18 mouse cellular contexts compared by ENCODE assay signal in the genomic region with DNA sequence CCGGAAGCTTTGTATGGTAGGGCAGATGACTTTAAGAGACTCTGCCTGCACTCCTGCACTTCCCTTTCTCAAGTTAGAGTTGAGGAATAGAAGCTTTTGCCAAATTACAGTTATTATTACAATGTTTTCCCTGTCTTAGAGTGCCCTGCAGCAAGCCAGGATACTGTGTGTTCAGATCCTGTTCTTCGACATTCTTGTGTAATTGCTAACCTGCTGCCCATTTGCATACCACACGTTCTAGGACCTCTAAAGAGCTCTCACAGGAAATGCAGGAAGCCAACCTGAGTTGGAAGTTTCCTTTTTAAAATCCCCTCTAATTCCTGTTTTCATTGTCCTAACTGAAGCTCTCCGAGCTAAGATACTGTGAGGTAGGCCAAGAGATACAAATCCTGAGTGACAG. TPM values are rescaled to one million over a fixed set of nuclear protein-coding genes. Genes with fewer than 3 reads are reported as not detected.
DNase-seq lines count a peak whose midpoint lies in the region; ATAC-seq and TF ChIP-seq lines count a peak whose summit lies in the region.
"Had no signal": no experiment of that assay in that cellular context is flagged by ENCODE, and none has a peak within 500 bp of the region (broad histone marks: within the 10 kb centered on the region; RNA-seq: fewer than 3 reads in every experiment).

No protein-coding gene starts in this region.

- ATAC-seq in kidney, embryonic 16.5 days (ENCODE audit: low FRiP score, low TSS enrichment): no peak
- peak; percentile 85 for ATAC-seq in lung, embryonic 16.5 days (ENCODE audit: low read depth)
- no peak for ATAC-seq in stomach, postnatal 0 days (ENCODE audit: low FRiP score, low TSS enrichment)
- no peak for ATAC-seq in liver, embryonic 12.5 days
- ATAC-seq in heart, embryonic 11.5 days (replicated peaks; ENCODE audit: insufficient number of reproducible peaks, low FRiP score, low TSS enrichment): no peak
- ATAC-seq: forebrain, embryonic 16.5 days; inflammation-experienced regulatory T-cells, adult 6 months had no signal

- no peaks in the 10 kb centered on the region for H3K9me3 ChIP-seq in kidney, embryonic 16.5 days (ENCODE audit: low read length)
- H3K9me3 ChIP-seq in lung, embryonic 16.5 days (ENCODE audit: control insufficient read depth, low read length): no peaks in the 10 kb centered on the region
- H3K9me3 ChIP-seq in stomach, postnatal 0 days (ENCODE audit: control insufficient read depth, low read length): no peaks in the 10 kb centered on the region
- H3K9me3 ChIP-seq in liver, embryonic 12.5 days (replicated peaks): no peaks in the 10 kb centered on the region
- no peaks in the 10 kb centered on the region for H3K9me3 ChIP-seq in heart, embryonic 11.5 days (replicated peaks; ENCODE audit: control insufficient read depth, low read length)
- H3K9me3 ChIP-seq: G1E; liver, embryonic 13.5 days; stomach, embryonic 15.5 days had no signal

- peak overlapping the region; percentile 48; the same call in 1 of the 2 replicates for H3K27ac ChIP-seq in kidney, embryonic 16.5 days (ENCODE audit: low read length)
- H3K27ac ChIP-seq in lung, embryonic 16.5 days (ENCODE audit: low read length): peak overlapping the region; percentile 74
- H3K27ac ChIP-seq in stomach, postnatal 0 days (replicated peaks): peak overlapping the region; percentile 56; the same call in 1 of the 2 replicates
- H3K27ac ChIP-seq in liver, embryonic 12.5 days: no peak overlapping the region
- H3K27ac ChIP-seq in heart, embryonic 11.5 days (ENCODE audit: low read depth, low read length): no peak overlapping the region
- H3K27ac ChIP-seq: liver, embryonic 13.5 days; stomach, embryonic 15.5 days had no signal

- DNase-seq in urinary bladder, postnatal 14 days (ENCODE audit: low spot score): peak; percentile 18
- DNase-seq in urinary bladder, postnatal 36 days (ENCODE audit: low spot score in 2 of 2): no peak
- DNase-seq in stomach, postnatal 0 days (ENCODE audit: low spot score): no peak
- no peak for DNase-seq in frontal cortex, adult 2 months (ENCODE audit: extremely low spot score in 1 of 2, low spot score in 1 of 2)
- DNase-seq: adrenal gland, adult 2 months; cerebellum, adult 9-10 months; liver, embryonic 13.5 days; thymus, postnatal 14 days had no signal

- H3K36me3 ChIP-seq in kidney, embryonic 16.5 days (ENCODE audit: insufficient read depth, low read length): no peaks in the 10 kb centered on the region
- no peaks in the 10 kb centered on the region for H3K36me3 ChIP-seq in lung, embryonic 16.5 days (ENCODE audit: control insufficient read depth, insufficient read depth, low read length)
- no peaks in the 10 kb centered on the region for H3K36me3 ChIP-seq in stomach, postnatal 0 days (ENCODE audit: control insufficient read depth, insufficient read depth, low read length)
- H3K36me3 ChIP-seq in liver, embryonic 12.5 days: no peaks in the 10 kb centered on the region
- no peaks in the 10 kb centered on the region for H3K36me3 ChIP-seq in heart, embryonic 11.5 days (ENCODE audit: control insufficient read depth, insufficient read depth, low read length)
- H3K36me3 ChIP-seq: G1E; liver, embryonic 13.5 days; stomach, embryonic 15.5 days had no signal

- no peak for TF ChIP-seq CTCF in stomach, postnatal 0 days (IDR thresholded peaks at IDR 0.05; ENCODE audit: low read depth)

- H3K9ac ChIP-seq in kidney, embryonic 16.5 days (replicated peaks; ENCODE audit: low read length): no peak overlapping the region
- no peak overlapping the region for H3K9ac ChIP-seq in lung, embryonic 16.5 days (ENCODE audit: low read length)
- no peak overlapping the region for H3K9ac ChIP-seq in stomach, postnatal 0 days (ENCODE audit: low read length)
- no peak overlapping the region for H3K9ac ChIP-seq in liver, embryonic 12.5 days
- H3K9ac ChIP-seq in heart, embryonic 11.5 days (ENCODE audit: low read depth, low read length): no peak overlapping the region
- H3K9ac ChIP-seq: liver, embryonic 13.5 days; stomach, embryonic 15.5 days had no signal

- 46% methylated on average over 4 of the region's 4 CpGs for WGBS in kidney, embryonic 16.5 days
- WGBS in lung, embryonic 16.5 days: 33% methylated on average over 4 of the region's 4 CpGs
- 39% methylated on average over 4 of the region's 4 CpGs for WGBS in stomach, postnatal 0 days
- WGBS in liver, embryonic 12.5 days (ENCODE audit: insufficient replicate concordance): 41% methylated on average over 4 of the region's 4 CpGs
- 48% methylated on average over 4 of the region's 4 CpGs for WGBS in heart, embryonic 11.5 days (ENCODE audit: insufficient replicate concordance)

- TF ChIP-seq EP300 in stomach, postnatal 0 days (optimal IDR thresholded peaks at IDR 0.05): no peak

- no peaks in the 10 kb centered on the region for H3K4me1 ChIP-seq in kidney, embryonic 16.5 days (ENCODE audit: insufficient read depth, low read length)
- H3K4me1 ChIP-seq in lung, embryonic 16.5 days (replicated peaks; ENCODE audit: control insufficient read depth, insufficient read depth, low read length): no peaks in the 10 kb centered on the region
- no peaks in the 10 kb centered on the region for H3K4me1 ChIP-seq in stomach, postnatal 0 days (replicated peaks; ENCODE audit: control insufficient read depth, insufficient read depth)
- peaks cover 38% of the 10 kb centered on the region for H3K4me1 ChIP-seq in liver, embryonic 12.5 days
- no peaks in the 10 kb centered on the region for H3K4me1 ChIP-seq in heart, embryonic 11.5 days (ENCODE audit: control insufficient read depth, insufficient read depth, low read length)
- H3K4me1 ChIP-seq: stomach, embryonic 15.5 days had no signal

- no peak overlapping the region for H3K4me3 ChIP-seq in kidney, embryonic 16.5 days (ENCODE audit: low read length)
- H3K4me3 ChIP-seq in lung, embryonic 16.5 days (ENCODE audit: low read length): no peak overlapping the region
- no peak overlapping the region for H3K4me3 ChIP-seq in stomach, postnatal 0 days (ENCODE audit: low read depth, low read length)
- H3K4me3 ChIP-seq in liver, embryonic 12.5 days: no peak overlapping the region
- H3K4me3 ChIP-seq in heart, embryonic 11.5 days (ENCODE audit: low read depth, low read length): no peak overlapping the region
- H3K4me3 ChIP-seq: erythroblast, embryonic 14.5 days; liver, embryonic 13.5 days; stomach, embryonic 15.5 days had no signal

- no peak overlapping the region for H3K4me2 ChIP-seq in kidney, embryonic 16.5 days (replicated peaks; ENCODE audit: low read depth, low read length)
- H3K4me2 ChIP-seq in lung, embryonic 16.5 days (ENCODE audit: low read depth, low read length): no peak overlapping the region
- no peak overlapping the region for H3K4me2 ChIP-seq in stomach, postnatal 0 days (replicated peaks; ENCODE audit: low read depth)
- no peak overlapping the region for H3K4me2 ChIP-seq in liver, embryonic 12.5 days
- no peak overlapping the region for H3K4me2 ChIP-seq in heart, embryonic 11.5 days
- H3K4me2 ChIP-seq: liver, embryonic 13.5 days; stomach, embryonic 15.5 days had no signal

- H3K27me3 ChIP-seq in kidney, embryonic 16.5 days (ENCODE audit: insufficient read depth, low read length): no peaks in the 10 kb centered on the region
- no peaks in the 10 kb centered on the region for H3K27me3 ChIP-seq in lung, embryonic 16.5 days (ENCODE audit: control insufficient read depth, insufficient read depth, low read depth, low read length)
- no peaks in the 10 kb centered on the region for H3K27me3 ChIP-seq in stomach, postnatal 0 days (ENCODE audit: control insufficient read depth, insufficient read depth, low read length)
- H3K27me3 ChIP-seq in liver, embryonic 12.5 days (replicated peaks): no peaks in the 10 kb centered on the region
- no peaks in the 10 kb centered on the region for H3K27me3 ChIP-seq in heart, embryonic 11.5 days (ENCODE audit: control insufficient read depth, insufficient read depth, low read length)
- H3K27me3 ChIP-seq: liver, embryonic 13.5 days; stomach, embryonic 15.5 days had no signal

RNA-seq across cellular contexts. Expression of a gene that starts 6.9 kb away (rescaled TPM):
- 15.8 and 15.9 TPM in 2 replicates for polyA plus RNA-seq in kidney, embryonic 16.5 days (2015; fragmentation: Nextera tagmentation; extraction: Ambion mirVana)
- 9.7 and 10.2 TPM in 2 replicates for polyA plus RNA-seq in lung, embryonic 16.5 days (2015; fragmentation: Nextera tagmentation; extraction: Ambion mirVana)
- polyA plus RNA-seq in stomach, postnatal 0 days (2015; fragmentation: Nextera tagmentation; extraction: Ambion mirVana): 6.1 and 7.5 TPM in 2 replicates
- polyA plus RNA-seq in liver, embryonic 12.5 days (2016; fragmentation: Nextera tagmentation; extraction: Ambion mirVana): 2.6 and 2.7 TPM in 2 replicates
- polyA plus RNA-seq in heart, embryonic 11.5 days (2014; fragmentation: Nextera tagmentation; extraction: Ambion mirVana): 6.1 TPM in 2 replicates
- polyA plus RNA-seq in frontal cortex, adult 2 months (2012; rRNA removed): 29.3 and 34.6 TPM in 2 replicates

RNA-seq across cellular contexts. Expression of a gene that starts 19.2 kb away (rescaled TPM):
- polyA plus RNA-seq in kidney, embryonic 16.5 days (2015; fragmentation: Nextera tagmentation; extraction: Ambion mirVana): 167 and 174 TPM in 2 replicates
- 96.5 and 100 TPM in 2 replicates for polyA plus RNA-seq in lung, embryonic 16.5 days (2015; fragmentation: Nextera tagmentation; extraction: Ambion mirVana)
- polyA plus RNA-seq in stomach, postnatal 0 days (2015; fragmentation: Nextera tagmentation; extraction: Ambion mirVana): 105 TPM in 2 replicates
- 142 and 150 TPM in 2 replicates for polyA plus RNA-seq in liver, embryonic 12.5 days (2016; fragmentation: Nextera tagmentation; extraction: Ambion mirVana)
- 441 and 486 TPM in 2 replicates for polyA plus RNA-seq in heart, embryonic 11.5 days (2014; fragmentation: Nextera tagmentation; extraction: Ambion mirVana)
- 177 and 196 TPM in 2 replicates for polyA plus RNA-seq in frontal cortex, adult 2 months (2012; rRNA removed)

RNA-seq across cellular contexts. Expression of a gene that starts 28.2 kb away (rescaled TPM):
- not detected in 2 replicates for polyA plus RNA-seq in kidney, embryonic 16.5 days (2015; fragmentation: Nextera tagmentation; extraction: Ambion mirVana)
- not detected in 2 replicates for polyA plus RNA-seq in lung, embryonic 16.5 days (2015; fragmentation: Nextera tagmentation; extraction: Ambion mirVana)
- 0.04 TPM in 2 replicates for polyA plus RNA-seq in stomach, postnatal 0 days (2015; fragmentation: Nextera tagmentation; extraction: Ambion mirVana)
- polyA plus RNA-seq in liver, embryonic 12.5 days (2016; fragmentation: Nextera tagmentation; extraction: Ambion mirVana): not detected in 2 replicates
- polyA plus RNA-seq in heart, embryonic 11.5 days (2014; fragmentation: Nextera tagmentation; extraction: Ambion mirVana): not detected in 2 replicates
- polyA plus RNA-seq in frontal cortex, adult 2 months (2012; rRNA removed): 0.06 TPM in 1 of 2 replicates, not detected in the other
- polyA plus RNA-seq: adrenal gland, adult 2 months; erythroblast, embryonic 14.5 days; G1E; inflammation-experienced regulatory T-cells, adult 6 months; liver, embryonic 13.5 days; neural tube, embryonic 14.5 days; stomach, embryonic 15.5 days had no signal

Comparison
In these comparisons a context has a peak if more than half of its experiments do, and no peak if none do; other contexts are left out.
1. H3K27ac ChIP-seq: peak in kidney, embryonic 16.5 days (single experiment), lung, embryonic 16.5 days (single experiment) and stomach, postnatal 0 days (single experiment); none in liver, embryonic 12.5 days (single experiment) and heart, embryonic 11.5 days (single experiment).